Mouse (Mus musculus) G1E (cell line): Measurements from ENCODE around the gene Tmem219.

Source experiments
- CTCF ChIP-seq: IDR thresholded peaks from 2 replicates; pipeline ENCODE4 v1.5.1; 2012; ENCODE audit warnings: low read depth, low read length, inconsistent platforms, mixed read lengths
- GATA1 ChIP-seq: IDR thresholded peaks from 2 replicates; pipeline ENCODE4 v1.6.1; 2012; ENCODE audit warnings: borderline replicate concordance, low read length, inconsistent platforms, mixed read lengths
- GATA2 ChIP-seq: IDR thresholded peaks from 2 replicates; pipeline ENCODE4 v1.6.1; 2012; ENCODE audit warnings: low read depth, low read length, inconsistent platforms, borderline replicate concordance
- TAL1 ChIP-seq: conservative IDR thresholded peaks from 2 replicates; pipeline ENCODE4 v1.6.1; 2012; ENCODE audit warnings: low read depth, low read length, inconsistent platforms, mixed read lengths

DNA sequence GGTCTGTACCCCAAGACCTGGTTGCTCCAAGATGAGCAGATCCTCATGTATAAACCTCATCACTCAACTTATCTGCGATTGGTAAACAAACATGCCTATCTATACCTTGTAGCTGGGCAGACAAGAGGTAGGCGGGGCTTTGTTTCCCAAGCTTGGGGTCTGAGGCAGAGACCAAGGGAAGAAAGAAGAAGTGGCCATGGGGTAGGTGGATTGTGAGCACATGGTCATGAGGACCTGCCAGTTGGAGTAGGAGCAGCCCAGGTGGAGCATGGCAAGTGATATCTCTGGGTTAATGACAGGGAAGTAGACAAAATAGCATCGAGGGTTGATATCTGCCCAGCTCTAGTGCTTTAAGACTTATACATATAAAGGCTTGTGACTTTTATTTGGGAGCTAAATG lies 7.9 kb downstream of the Tmem219 start:
- no peak for TF ChIP-seq CTCF
- TF ChIP-seq GATA1 = no peak
- TF ChIP-seq TAL1 = no peak
- TF ChIP-seq GATA2 = no peak
